Mouse (Mus musculus) midbrain, embryonic 13.5 days (tissue): ENCODE measurements around the gene Ube2a. TPM values are rescaled to one million over a fixed set of nuclear protein-coding genes. Genes with fewer than 3 reads are reported as not detected.

Experiments
- ATAC-seq: fragments of 200-750 bp; cut with Nextera tagmentation; 2 replicates; pipeline ENCODE4 v1.8.0; 2017; ENCODE audit warnings: mild to moderate bottlenecking, moderate TSS enrichment, moderate library complexity
- H3K27ac ChIP-seq: fragments of 300-500 bp; sonication (generic); 2 replicates; pipeline ENCODE4 v1.5.1; 2015; ENCODE audit warnings: inconsistent platforms, mild to moderate bottlenecking, moderate library complexity
- H3K27me3 ChIP-seq: fragments of 300-500 bp; sonication (generic); 2 replicates; pipeline ENCODE4 v1.6.1; 2015; ENCODE audit warnings: mild to moderate bottlenecking, inconsistent platforms
- H3K36me3 ChIP-seq: fragments of 300-500 bp; sonication (generic); 2 replicates; pipeline ENCODE4 v1.6.1; 2015; ENCODE audit warnings: mild to moderate bottlenecking, inconsistent platforms
- H3K4me1 ChIP-seq: fragments of 300-500 bp; sonication (generic); replicated peaks from 2 replicates; pipeline ENCODE4 v1.6.1; 2015; ENCODE audit warnings: inconsistent platforms
- H3K4me2 ChIP-seq: fragments of 300-500 bp; sonication (generic); replicated peaks from 2 replicates; pipeline ENCODE4 v1.6.1; 2015; ENCODE audit warnings: moderate library complexity, mild to moderate bottlenecking, inconsistent platforms
- H3K4me3 ChIP-seq: fragments of 300-500 bp; sonication (generic); replicated peaks from 2 replicates; pipeline ENCODE4 v1.5.1; 2015; ENCODE audit warnings: mild to moderate bottlenecking, inconsistent platforms
- H3K9ac ChIP-seq: fragments of 300-500 bp; sonication (generic); replicated peaks from 2 replicates; pipeline ENCODE4 v1.6.1; 2015; ENCODE audit warnings: mild to moderate bottlenecking, inconsistent platforms
- H3K9me3 ChIP-seq: fragments of 300-500 bp; sonication (generic); 2 replicates; pipeline ENCODE4 v1.6.1; 2016; ENCODE audit warnings: mild to moderate bottlenecking, inconsistent platforms
- WGBS: fragments of 180-500 bp; shearing (Covaris S2); methylation state at CpG from one replicate; pipeline ENCODE4 v1.1.7; 2015; 5-methylcytosine and 5-hydroxymethylcytosine counted together
- polyA plus RNA-seq: library from polyadenylated mRNA; unstranded; fragments of >200 nt; fragmentation: Nextera tagmentation; extraction: Ambion mirVana; gene quantifications from 2 replicates; pipeline ENCODE4 v1.2.1, GENCODE M21; 2015

Gene Ube2a
- polyA plus RNA-seq, 1 experiment from 2014 or later = 117 TPM

- Histone ChIP-seq H3K27me3 (no peaks in the 10 kb centered on the region), H3K4me1 (peaks cover 6% of the 10 kb centered on the region), H3K4me3 (peak overlapping the region; percentile 59), H3K9me3 (no peaks in the 10 kb centered on the region), H3K27ac (peak overlapping the region; percentile 87), H3K36me3 (no peaks in the 10 kb centered on the region), H3K9ac (peak overlapping the region; percentile 74), H3K4me2 (peak overlapping the region; percentile 56)
- ATAC-seq = peak; percentile 93
- 17% methylated on average over 31 of the region's 32 CpGs for WGBS
These were observed 29.5 kb downstream of the Ube2a start for GRCm38 (mm10) chrX:36903115-36903768.

DNA sequence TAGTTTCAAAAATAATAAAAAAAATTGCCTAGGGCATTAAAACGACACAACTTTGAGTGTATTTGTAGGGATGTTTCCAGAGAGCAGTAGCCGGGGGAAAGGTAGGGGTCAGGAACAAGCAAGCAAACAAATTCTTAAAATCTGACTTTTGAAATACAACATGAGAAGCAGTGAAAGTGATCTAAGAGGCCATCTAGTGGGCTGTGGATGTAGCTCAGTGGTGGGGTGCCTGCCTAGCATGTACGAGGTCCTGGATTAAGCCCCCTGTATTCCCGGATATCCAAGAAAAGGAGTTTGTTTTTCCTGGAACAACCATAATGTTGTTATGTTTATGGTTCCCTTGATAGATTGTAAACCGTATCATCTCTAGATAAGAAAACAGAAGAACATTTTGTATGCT, 32.8 kb downstream of the Ube2a start:
- Histone ChIP-seq H3K4me3 (no peak overlapping the region), H3K27me3 (no peaks in the 10 kb centered on the region)

GRCm38 (mm10) chrX:36911343-36911742, 37.6 kb downstream of the Ube2a start:
- ATAC-seq = no peak
- Histone ChIP-seq H3K4me2 (no peak overlapping the region), H3K9me3 (no peaks in the 10 kb centered on the region), H3K9ac (no peak overlapping the region), H3K4me3 (no peak overlapping the region), H3K27me3 (no peaks in the 10 kb centered on the region), H3K27ac (no peak overlapping the region), H3K4me1 (no peaks in the 10 kb centered on the region), H3K36me3 (no peaks in the 10 kb centered on the region)
- WGBS = 45% methylated on average over 12 of the region's 12 CpGs

More for the DNA sequence above, 32.8 kb downstream of the Ube2a start:
- Histone ChIP-seq H3K9ac (no peak overlapping the region), H3K4me2 (no peak overlapping the region), H3K4me1 (no peaks in the 10 kb centered on the region), H3K36me3 (no peaks in the 10 kb centered on the region), H3K9me3 (no peaks in the 10 kb centered on the region), H3K27ac (no peak overlapping the region)
- 38% methylated on average over 5 of the region's 5 CpGs for WGBS
- ATAC-seq = no peak

- no peak overlapping the region for H3K4me3 ChIP-seq
- WGBS = 86% methylated on average over 1 of the region's 1 CpGs
- no peaks in the 10 kb centered on the region for H3K9me3 ChIP-seq
- no peaks in the 10 kb centered on the region for H3K27me3 ChIP-seq
- ATAC-seq = no peak
- H3K4me1 ChIP-seq = no peaks in the 10 kb centered on the region
- no peak overlapping the region for H3K4me2 ChIP-seq
- peaks cover 11% of the 10 kb centered on the region; the same call in 1 of the 2 replicates for H3K36me3 ChIP-seq
- H3K27ac ChIP-seq = no peak overlapping the region
- H3K9ac ChIP-seq = no peak overlapping the region
These were observed 44.0 kb downstream of the Ube2a start for GRCm38 (mm10) chrX:36917749-36918148.

- Histone ChIP-seq H3K27ac (no peak overlapping the region), H3K36me3 (peaks cover 11% of the 10 kb centered on the region; the same call in 1 of the 2 replicates), H3K4me1 (no peaks in the 10 kb centered on the region), H3K9ac (no peak overlapping the region), H3K4me3 (no peak overlapping the region), H3K4me2 (no peak overlapping the region), H3K9me3 (no peaks in the 10 kb centered on the region), H3K27me3 (no peaks in the 10 kb centered on the region)
- no peak for ATAC-seq
- 87% methylated on average over 4 of the region's 4 CpGs for WGBS
These were observed 47.6 kb downstream of the Ube2a start for GRCm38 (mm10) chrX:36921346-36921745.

GRCm38 (mm10) chrX:36928791-36929190, 55.1 kb downstream of the Ube2a start:
- no peaks in the 10 kb centered on the region for H3K4me1 ChIP-seq
- H3K36me3 ChIP-seq = 0 out of 2 replicates have a peak, but pooled peaks cover 6% of the 10 kb centered on the region
- no peak overlapping the region for H3K27ac ChIP-seq
- no peak overlapping the region for H3K4me3 ChIP-seq
- no peak overlapping the region for H3K4me2 ChIP-seq
- 81% methylated on average over 4 of the region's 4 CpGs for WGBS
- no peak for ATAC-seq
- no peaks in the 10 kb centered on the region for H3K9me3 ChIP-seq
- H3K9ac ChIP-seq = no peak overlapping the region
- no peaks in the 10 kb centered on the region for H3K27me3 ChIP-seq

GRCm38 (mm10) chrX:36929694-36930093, 56.0 kb downstream of the Ube2a start:
- Histone ChIP-seq H3K27me3 (no peaks in the 10 kb centered on the region), H3K27ac (no peak overlapping the region), H3K9me3 (no peaks in the 10 kb centered on the region), H3K36me3 (0 out of 2 replicates have a peak, but pooled peaks cover 6% of the 10 kb centered on the region), H3K9ac (no peak overlapping the region), H3K4me2 (no peak overlapping the region), H3K4me3 (no peak overlapping the region), H3K4me1 (no peaks in the 10 kb centered on the region)
- WGBS = 80% methylated on average over 4 of the region's 4 CpGs
- no peak for ATAC-seq

- H3K9ac ChIP-seq = no peak overlapping the region
- WGBS = 43% methylated on average over 1 of the region's 1 CpGs
- no peaks in the 10 kb centered on the region for H3K4me1 ChIP-seq
- no peaks in the 10 kb centered on the region for H3K9me3 ChIP-seq
- no peak overlapping the region for H3K27ac ChIP-seq
- no peak for ATAC-seq
- H3K27me3 ChIP-seq = no peaks in the 10 kb centered on the region
- H3K36me3 ChIP-seq = 0 out of 2 replicates have a peak, but pooled peaks cover 6% of the 10 kb centered on the region
- no peak overlapping the region for H3K4me3 ChIP-seq
- H3K4me2 ChIP-seq = no peak overlapping the region
These were observed 56.9 kb downstream of the Ube2a start for GRCm38 (mm10) chrX:36930574-36930973.

Other genes with a start within 250 kb of the Ube2a start
- 5.0 and 5.4 TPM in 2 replicates for gene Akap17b, start 228.5 kb upstream of the Ube2a start, polyA plus RNA-seq
- 0.63 and 0.78 TPM in 2 replicates for gene Slc25a43, start 130.2 kb upstream of the Ube2a start, polyA plus RNA-seq
- gene Slc25a5, start 78.2 kb upstream of the Ube2a start, polyA plus RNA-seq = 594 and 615 TPM in 2 replicates
- gene C330007P06Rik, start 211 bp downstream of the Ube2a start, polyA plus RNA-seq = 18.9 and 21.6 TPM in 2 replicates
- gene Nkrf, start 29.0 kb downstream of the Ube2a start, polyA plus RNA-seq = 12.4 and 14.6 TPM in 2 replicates
- 67.0 and 68.5 TPM in 2 replicates for gene Sept6, start 117.9 kb downstream of the Ube2a start, polyA plus RNA-seq
- not detected in 2 replicates for gene Sowahd, start 174.9 kb downstream of the Ube2a start, polyA plus RNA-seq
- gene Rpl39, start 211.5 kb downstream of the Ube2a start, polyA plus RNA-seq = 354 and 378 TPM in 2 replicates
- 35.8 and 37.2 TPM in 2 replicates for gene Upf3b, start 236.4 kb downstream of the Ube2a start, polyA plus RNA-seq